Mouse (Mus musculus) kidney, embryonic 14.5 days (tissue): ENCODE results near the gene Ccm2l. TPM values are rescaled to one million over a fixed set of nuclear protein-coding genes. Genes with fewer than 3 reads are reported as not detected.

Experiments used
- ATAC-seq: fragments of 200-750 bp; cut with Nextera tagmentation; 2 replicates; pipeline ENCODE4 v1.8.0; 2017; ENCODE audit warnings: moderate number of reproducible peaks, mild to moderate bottlenecking, moderate TSS enrichment, moderate library complexity; ENCODE audit not compliant: low FRiP score, low TSS enrichment
- H3K27ac ChIP-seq: fragments of 300-500 bp; sonication (generic); 2 replicates; pipeline ENCODE4 v1.5.1; 2014; ENCODE audit warnings: low read depth, mild to moderate bottlenecking, low read length, moderate library complexity, mixed read lengths
- H3K27me3 ChIP-seq: fragments of 300-500 bp; sonication (generic); 2 replicates; pipeline ENCODE4 v1.6.1; 2014; ENCODE audit warnings: mild to moderate bottlenecking, low read length; ENCODE audit not compliant: control insufficient read depth, insufficient read depth
- H3K36me3 ChIP-seq: fragments of 300-500 bp; sonication (generic); 2 replicates; pipeline ENCODE4 v1.6.1; 2014; ENCODE audit warnings: low read length, mixed read lengths; ENCODE audit not compliant: control insufficient read depth, insufficient read depth
- H3K4me1 ChIP-seq: fragments of 300-500 bp; sonication (generic); 2 replicates; pipeline ENCODE4 v1.6.1; 2014; ENCODE audit warnings: low read length, mixed read lengths; ENCODE audit not compliant: control insufficient read depth, insufficient read depth
- H3K4me2 ChIP-seq: fragments of 300-500 bp; sonication (generic); replicated peaks from 2 replicates; pipeline ENCODE4 v1.6.1; 2014; ENCODE audit warnings: low read depth, mild to moderate bottlenecking, low read length
- H3K4me3 ChIP-seq: fragments of 300-500 bp; sonication (generic); 2 replicates; pipeline ENCODE4 v1.5.1; 2014; ENCODE audit warnings: mild to moderate bottlenecking, low read length
- H3K9ac ChIP-seq: fragments of 300-500 bp; sonication (generic); 2 replicates; pipeline ENCODE4 v1.6.1; 2014; ENCODE audit warnings: low read depth, mild to moderate bottlenecking, low read length, moderate library complexity
- H3K9me3 ChIP-seq: fragments of 300-500 bp; sonication (generic); 2 replicates; pipeline ENCODE4 v1.6.1; 2016; ENCODE audit warnings: low read length; ENCODE audit not compliant: control insufficient read depth
- WGBS: fragments of 180-500 bp; shearing (Covaris S2); extraction: QIAGEN DNeasy Blood & Tissue Kit; methylation state at CpG from one replicate; pipeline ENCODE4 v1.1.7; 2014; 5-methylcytosine and 5-hydroxymethylcytosine counted together
- polyA plus RNA-seq: library from polyadenylated mRNA; unstranded; fragments of >200 nt; fragmentation: Nextera tagmentation; extraction: Ambion mirVana; gene quantifications from 2 replicates; pipeline ENCODE4 v1.2.1, GENCODE M21; 2014

Gene Ccm2l
- 4.2 and 4.4 TPM in 2 replicates for polyA plus RNA-seq

DNA sequence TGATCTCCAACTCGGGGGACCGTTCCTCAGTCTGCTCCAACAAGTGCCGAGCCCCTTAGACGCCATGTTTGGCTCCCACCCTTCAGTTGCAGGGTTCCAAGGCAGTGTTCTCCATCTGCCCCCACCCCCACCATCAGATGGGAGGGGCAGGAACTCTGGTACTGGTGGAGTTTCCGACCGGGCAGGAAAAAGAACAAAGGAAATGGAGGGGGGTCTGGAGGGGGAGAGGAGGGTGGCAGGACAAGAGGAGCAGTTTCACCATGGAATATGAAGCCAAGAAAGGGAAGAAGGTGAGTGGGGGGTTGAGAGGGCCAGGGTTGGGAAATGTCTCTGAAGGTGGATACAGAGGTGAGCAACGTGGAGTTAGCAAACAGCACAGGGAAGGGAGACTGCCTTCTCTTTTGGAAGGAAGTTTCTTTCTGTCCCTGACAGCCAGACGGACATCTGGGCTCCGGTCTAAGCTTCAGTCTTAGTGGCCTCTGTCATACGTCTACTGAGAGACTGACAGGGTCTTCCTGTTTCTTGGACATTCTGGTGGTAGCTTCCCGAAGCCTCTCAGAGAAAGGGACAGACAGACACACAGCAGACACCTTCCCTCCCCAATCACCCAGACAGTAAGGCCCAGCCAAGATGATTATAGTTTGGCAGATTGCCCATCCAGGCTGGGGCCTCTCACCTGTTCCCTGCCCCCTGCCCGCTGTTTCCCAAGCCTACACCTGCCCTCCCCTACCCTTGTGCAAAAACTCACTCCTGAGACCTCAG lies at the start of gene Ccm2l:
Gene Ccm2l (plus strand): TSS at position 209 of the 762 bp plus-strand sequence.
- 53% methylated on average over 12 of the region's 12 CpGs for WGBS
- H3K27me3 ChIP-seq: peaks cover 32% of the 10 kb centered on the region
- H3K36me3 ChIP-seq: no peaks in the 10 kb centered on the region
- peak within 1 kb of the TSS; percentile 14; the same call in 1 of the 2 replicates for H3K27ac ChIP-seq
- H3K9me3 ChIP-seq: no peaks in the 10 kb centered on the region
- H3K4me1 ChIP-seq: no peaks in the 10 kb centered on the region
- no peak for ATAC-seq
- H3K9ac ChIP-seq: 0 out of 2 replicates have a peak within 1 kb of the TSS, but pooled peaks have one; percentile 18
- 0 out of 2 replicates have a peak within 1 kb of the TSS, but pooled peaks have one; percentile 15 for H3K4me2 ChIP-seq
- H3K4me3 ChIP-seq: peak within 1 kb of the TSS; percentile 13

DNA sequence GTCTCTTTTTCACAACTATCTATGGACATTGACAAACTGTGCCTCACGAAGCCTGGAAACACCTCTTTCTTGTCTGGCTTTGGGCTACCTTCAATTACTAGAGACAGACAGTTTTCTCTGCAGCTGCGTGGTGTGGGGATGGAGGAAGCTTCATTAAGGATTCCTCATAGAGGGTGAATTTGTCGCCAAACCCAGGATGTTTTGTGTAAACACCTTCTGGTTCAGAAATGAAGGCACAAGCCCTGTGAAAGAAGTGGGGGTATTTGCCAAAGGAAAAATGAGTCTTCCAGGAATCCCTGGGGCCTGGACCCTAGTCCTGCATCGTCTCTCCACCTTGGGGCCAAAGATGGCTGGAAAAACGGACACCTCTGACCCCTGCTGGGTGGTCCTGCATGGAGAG lies 49.0 kb upstream of the Ccm2l start:
- Histone ChIP-seq H3K4me2 (no peak overlapping the region), H3K4me1 (peaks cover 9% of the 10 kb centered on the region), H3K36me3 (peaks cover 20% of the 10 kb centered on the region), H3K9me3 (no peaks in the 10 kb centered on the region), H3K27ac (no peak overlapping the region), H3K9ac (no peak overlapping the region), H3K27me3 (0 out of 2 replicates have a peak, but pooled peaks cover 5% of the 10 kb centered on the region), H3K4me3 (no peak overlapping the region)
- WGBS: 42% methylated on average over 5 of the region's 5 CpGs
- no peak for ATAC-seq

DNA sequence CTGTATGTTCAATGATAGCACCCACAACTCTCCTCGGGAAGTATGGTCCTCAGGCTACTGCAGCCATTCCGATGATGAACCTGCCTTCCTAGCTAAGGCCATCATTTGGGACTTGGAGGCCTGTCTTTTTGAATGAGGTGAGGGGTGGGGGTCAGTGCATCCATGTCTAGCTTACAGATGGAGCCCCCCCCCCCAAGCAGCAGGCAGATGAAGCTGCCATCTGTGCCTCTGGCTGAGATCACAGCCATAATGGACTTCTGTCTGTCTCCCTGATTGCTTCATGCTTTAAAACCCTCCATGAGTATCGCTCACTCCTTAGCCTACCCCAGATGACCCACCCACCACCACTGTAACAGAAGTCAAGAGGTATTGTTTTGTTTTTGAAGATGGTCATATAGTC lies 46.4 kb upstream of the Ccm2l start:
- Histone ChIP-seq H3K4me1 (peaks cover 3% of the 10 kb centered on the region), H3K27ac (no peak overlapping the region), H3K36me3 (no peaks in the 10 kb centered on the region), H3K4me2 (no peak overlapping the region), H3K9me3 (no peaks in the 10 kb centered on the region), H3K27me3 (0 out of 2 replicates have a peak, but pooled peaks cover 5% of the 10 kb centered on the region), H3K9ac (no peak overlapping the region), H3K4me3 (no peak overlapping the region)
- 88% methylated on average over 3 of the region's 3 CpGs for WGBS
- ATAC-seq: no peak

DNA sequence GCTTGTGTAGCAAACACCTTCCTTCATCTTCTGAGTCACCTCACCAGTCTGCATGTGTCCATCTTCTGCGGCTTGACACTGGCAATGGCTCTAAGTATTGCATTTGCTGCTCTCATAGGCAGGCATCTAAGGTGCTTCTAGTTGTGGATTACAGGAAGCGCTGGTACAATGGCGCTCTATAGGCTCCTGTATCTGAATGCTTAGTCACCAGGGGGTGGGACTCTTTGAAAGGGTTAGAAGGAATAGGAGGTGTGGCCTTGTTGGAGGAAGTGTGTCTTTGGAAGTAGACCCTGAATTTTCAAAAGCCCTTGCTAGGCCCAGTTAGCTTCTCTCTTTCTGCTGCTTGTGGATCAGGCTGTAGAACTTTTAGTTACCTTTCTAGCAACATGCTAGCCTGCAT lies 44.6 kb upstream of the Ccm2l start:
- Histone ChIP-seq H3K4me2 (no peak overlapping the region), H3K36me3 (no peaks in the 10 kb centered on the region), H3K27ac (no peak overlapping the region), H3K4me3 (no peak overlapping the region), H3K27me3 (0 out of 2 replicates have a peak, but pooled peaks cover 5% of the 10 kb centered on the region), H3K4me1 (no peaks in the 10 kb centered on the region), H3K9me3 (no peaks in the 10 kb centered on the region), H3K9ac (no peak overlapping the region)
- no peak for ATAC-seq
- 68% methylated on average over 3 of the region's 3 CpGs for WGBS

DNA sequence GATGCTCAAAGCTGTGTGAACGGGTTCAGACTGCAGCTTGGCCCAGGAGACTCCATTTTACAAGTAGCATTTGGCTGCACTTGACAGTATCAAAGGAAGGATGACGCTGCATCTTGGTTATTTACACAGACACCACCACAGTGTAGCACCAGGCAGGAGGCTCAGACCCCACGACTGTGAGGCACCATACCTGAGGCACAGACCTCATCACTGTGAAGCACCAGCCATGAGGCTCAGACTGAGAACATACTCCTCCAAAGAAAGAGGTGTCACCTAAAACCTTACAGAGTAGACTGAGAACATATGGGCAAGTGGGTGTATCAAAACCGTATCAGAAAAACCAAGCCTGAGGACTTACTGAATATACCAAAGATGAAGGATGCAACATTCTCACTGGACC lies 42.9 kb upstream of the Ccm2l start:
- no peaks in the 10 kb centered on the region for H3K36me3 ChIP-seq
- H3K4me1 ChIP-seq: no peaks in the 10 kb centered on the region
- no peak overlapping the region for H3K9ac ChIP-seq
- H3K4me3 ChIP-seq: no peak overlapping the region
- ATAC-seq: no peak
- no peak overlapping the region for H3K27ac ChIP-seq
- H3K4me2 ChIP-seq: no peak overlapping the region
- H3K27me3 ChIP-seq: 0 out of 2 replicates have a peak, but pooled peaks cover 5% of the 10 kb centered on the region
- no peaks in the 10 kb centered on the region for H3K9me3 ChIP-seq
- WGBS: 50% methylated on average over 4 of the region's 4 CpGs

GRCm38 (mm10) chr2:153026052-153026451 lies 39.7 kb upstream of the Ccm2l start:
- no peak for ATAC-seq
- H3K4me1 ChIP-seq: no peaks in the 10 kb centered on the region
- no peak overlapping the region for H3K27ac ChIP-seq
- peaks cover 23% of the 10 kb centered on the region for H3K27me3 ChIP-seq
- no peaks in the 10 kb centered on the region for H3K9me3 ChIP-seq
- WGBS: 81% methylated on average over 7 of the region's 7 CpGs
- no peak overlapping the region for H3K4me3 ChIP-seq
- no peaks in the 10 kb centered on the region for H3K36me3 ChIP-seq
- no peak overlapping the region for H3K9ac ChIP-seq
- no peak overlapping the region for H3K4me2 ChIP-seq

DNA sequence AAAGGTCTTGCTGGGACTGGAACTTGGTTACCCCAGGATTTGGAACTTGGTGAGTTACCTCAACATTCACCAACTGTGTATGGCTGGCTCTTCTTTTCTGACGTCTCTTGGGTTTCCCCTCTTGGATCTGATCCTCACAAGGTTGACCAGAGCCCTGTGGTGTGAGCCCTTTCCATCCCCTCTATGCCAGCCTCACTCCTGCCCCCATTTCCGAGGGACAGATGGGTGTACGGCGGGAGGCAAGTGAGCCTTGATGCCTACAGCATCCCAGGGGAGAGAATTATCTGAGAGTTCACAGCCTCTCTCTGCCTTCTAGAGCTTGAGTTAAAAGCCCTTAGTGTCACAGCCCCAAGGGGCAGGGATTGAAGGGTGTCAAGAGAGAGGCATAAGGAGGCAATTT lies 38.3 kb upstream of the Ccm2l start:
- H3K9ac ChIP-seq: no peak overlapping the region
- H3K4me3 ChIP-seq: no peak overlapping the region
- WGBS: 51% methylated on average over 4 of the region's 4 CpGs
- peaks cover 37% of the 10 kb centered on the region for H3K27me3 ChIP-seq
- ATAC-seq: no peak
- H3K27ac ChIP-seq: no peak overlapping the region
- H3K4me1 ChIP-seq: peaks cover 5% of the 10 kb centered on the region; the same call in 1 of the 2 replicates
- H3K9me3 ChIP-seq: no peaks in the 10 kb centered on the region
- H3K36me3 ChIP-seq: no peaks in the 10 kb centered on the region
- H3K4me2 ChIP-seq: no peak overlapping the region

- WGBS: 22% methylated on average over 4 of the region's 4 CpGs
- peaks cover 53% of the 10 kb centered on the region for H3K27me3 ChIP-seq
- no peak for ATAC-seq
- no peak overlapping the region for H3K27ac ChIP-seq
- no peak overlapping the region for H3K4me3 ChIP-seq
- no peaks in the 10 kb centered on the region for H3K36me3 ChIP-seq
- H3K4me1 ChIP-seq: peaks cover 5% of the 10 kb centered on the region; the same call in 1 of the 2 replicates
- H3K9ac ChIP-seq: no peak overlapping the region
- H3K4me2 ChIP-seq: no peak overlapping the region
- H3K9me3 ChIP-seq: no peaks in the 10 kb centered on the region
Measured at GRCm38 (mm10) chr2:153030422-153030821, 35.3 kb upstream of the Ccm2l start.
